Mouse (Mus musculus) megakaryocyte, embryonic 14.5 days (primary cell): ENCODE measurements around the gene Tbck.

Experiments
- FLI1 ChIP-seq: IDR thresholded peaks from 2 replicates; pipeline ENCODE4 v1.6.1; 2012; ENCODE audit warnings: low read length, inconsistent platforms, mixed read lengths
- GATA1 ChIP-seq: IDR thresholded peaks from 3 replicates; pipeline ENCODE4 v1.6.1; 2012; ENCODE audit warnings: mixed read lengths, low read length, inconsistent platforms, borderline replicate concordance

DNA sequence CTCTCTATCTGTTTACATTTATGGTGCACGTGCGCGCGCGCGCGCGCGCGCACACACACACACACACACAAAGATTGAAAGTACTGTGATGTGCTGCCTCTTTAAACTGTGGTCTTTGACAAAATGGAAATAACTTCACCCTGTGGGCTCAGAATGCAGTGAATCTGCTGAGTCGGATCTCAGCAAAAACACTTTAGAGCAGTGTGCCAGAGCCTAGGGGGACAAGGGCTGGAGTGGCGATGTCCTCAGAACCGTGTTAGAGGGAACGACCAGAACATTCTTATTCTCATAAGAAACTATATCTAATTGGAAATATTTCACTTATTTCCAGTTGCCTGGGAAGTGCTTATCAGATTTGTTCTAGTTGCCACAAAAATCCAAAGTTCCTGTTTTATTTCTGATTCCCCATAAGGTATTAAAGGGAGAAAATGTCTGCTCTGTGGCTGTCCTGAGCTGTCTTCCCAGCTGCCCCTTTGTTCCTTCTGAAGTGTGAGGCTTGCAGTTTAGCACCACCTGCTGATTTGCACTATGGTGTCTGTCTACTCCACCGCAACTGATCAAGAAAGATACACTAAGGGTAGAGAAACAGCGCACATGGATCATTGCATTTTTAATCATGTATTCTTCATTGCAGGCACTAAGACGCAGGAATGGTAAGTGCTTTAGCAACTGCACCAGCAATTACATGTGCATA lies 82.2 kb downstream of the Tbck start:
- TF ChIP-seq GATA1 (no peak), FLI1 (no peak)
